Mouse (Mus musculus): ENCODE data around the gene Cdkl1. TPM values are rescaled to one million over a fixed set of nuclear protein-coding genes. Genes with fewer than 3 reads are reported as not detected.
A peak's percentile ranks its signal among the peaks of the same experiment; 100 is the strongest.

Gene Cdkl1
- polyA plus RNA-seq, 1 experiment = 2.1 TPM

DNA sequence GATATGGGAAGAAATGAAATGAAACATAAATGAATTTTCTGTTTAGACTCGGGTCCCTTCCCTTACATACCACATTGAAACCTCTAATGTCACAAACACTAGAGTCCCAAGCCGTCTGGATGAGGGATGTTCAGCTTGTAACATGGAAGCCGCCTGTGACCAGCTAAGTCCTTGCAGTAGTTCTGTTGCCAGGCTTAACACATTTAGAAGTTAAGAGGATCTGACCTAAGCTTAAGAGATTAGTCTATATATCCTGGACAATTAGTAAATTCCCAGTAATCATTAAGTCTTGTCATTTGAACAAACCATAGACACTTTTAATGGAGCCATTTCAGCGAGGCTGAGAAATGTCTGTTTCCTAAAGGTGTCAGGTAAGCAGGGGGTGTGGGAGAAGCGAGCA lies 35.1 kb downstream of the Cdkl1 start:
- TF ChIP-seq CTCF (IDR thresholded peaks at IDR 0.05; ENCODE audit: borderline replicate concordance, insufficient read depth, low read length) (no peak), POLR2A (IDR thresholded peaks at IDR 0.05; ENCODE audit: low read depth, low read length) (no peak)
- H3K4me3 ChIP-seq (ENCODE audit: insufficient read depth, low read length) = no peak overlapping the region
- peaks cover 20% of the 10 kb centered on the region for H3K4me1 ChIP-seq (ENCODE audit: control insufficient read depth, insufficient read depth, low read length)
- peak overlapping the region; percentile 56 for H3K27ac ChIP-seq (ENCODE audit: insufficient read depth, low read length)

DNA sequence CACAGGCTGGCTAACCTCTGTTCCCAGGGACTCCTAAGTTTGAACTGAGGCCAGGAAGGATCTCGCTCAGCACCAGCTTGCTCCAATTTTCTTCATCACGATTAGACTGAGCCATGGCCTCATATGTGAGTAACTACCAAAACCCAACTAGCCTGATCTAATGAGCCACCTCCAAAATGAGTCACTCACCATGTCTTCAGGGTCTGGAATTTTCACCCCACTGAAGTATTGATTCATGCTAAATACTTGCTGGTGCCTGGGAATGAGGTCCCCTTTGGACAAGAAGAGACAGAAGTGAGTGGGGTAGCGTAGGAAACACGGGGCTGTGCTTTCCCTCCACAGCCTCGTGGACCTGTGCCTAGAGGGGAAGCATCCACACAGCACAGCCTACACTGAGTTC lies 37.1 kb downstream of the Cdkl1 start:
- Histone ChIP-seq H3K27ac (ENCODE audit: insufficient read depth, low read length) (peak overlapping the region; percentile 84), H3K4me1 (ENCODE audit: control insufficient read depth, insufficient read depth, low read length) (peaks cover 16% of the 10 kb centered on the region), H3K4me3 (ENCODE audit: insufficient read depth, low read length) (no peak overlapping the region)
- TF ChIP-seq POLR2A (IDR thresholded peaks at IDR 0.05; ENCODE audit: low read depth, low read length) (peak; percentile 24; the same call in 1 of the 2 replicates), CTCF (IDR thresholded peaks at IDR 0.05; ENCODE audit: borderline replicate concordance, insufficient read depth, low read length) (no peak)

DNA sequence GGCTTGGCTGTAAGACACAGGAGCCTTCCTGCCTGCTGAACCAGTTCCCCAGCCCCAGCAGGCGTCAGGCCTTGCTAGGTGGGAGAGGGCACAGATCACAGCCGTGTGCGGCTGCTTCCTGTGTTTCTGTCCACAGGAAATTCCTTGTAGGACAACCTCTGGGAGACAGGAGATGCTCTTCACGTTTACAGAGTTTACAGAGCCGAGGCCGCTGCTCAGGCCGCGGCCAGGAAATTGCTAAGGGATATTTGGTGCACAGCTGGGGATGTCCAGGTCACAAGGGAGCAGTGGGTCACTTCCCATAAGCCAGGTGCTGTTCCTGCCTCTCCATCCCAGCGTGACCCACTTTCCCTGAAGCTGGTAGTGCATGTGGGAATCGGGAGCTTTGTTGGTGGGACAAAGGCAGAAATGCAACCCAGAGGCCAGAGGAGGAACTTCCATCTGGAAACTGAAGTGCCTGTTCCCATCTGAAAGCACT lies 39.2 kb downstream of the Cdkl1 start:
- no peak for TF ChIP-seq POLR2A (IDR thresholded peaks at IDR 0.05; ENCODE audit: low read depth, low read length)
- TF ChIP-seq CTCF (IDR thresholded peaks at IDR 0.05; ENCODE audit: borderline replicate concordance, insufficient read depth, low read length) = no peak
- peaks cover 13% of the 10 kb centered on the region for H3K4me1 ChIP-seq (ENCODE audit: control insufficient read depth, insufficient read depth, low read length)
- H3K4me3 ChIP-seq (ENCODE audit: insufficient read depth, low read length) = no peak overlapping the region
- no peak overlapping the region for H3K27ac ChIP-seq (ENCODE audit: insufficient read depth, low read length)

DNA sequence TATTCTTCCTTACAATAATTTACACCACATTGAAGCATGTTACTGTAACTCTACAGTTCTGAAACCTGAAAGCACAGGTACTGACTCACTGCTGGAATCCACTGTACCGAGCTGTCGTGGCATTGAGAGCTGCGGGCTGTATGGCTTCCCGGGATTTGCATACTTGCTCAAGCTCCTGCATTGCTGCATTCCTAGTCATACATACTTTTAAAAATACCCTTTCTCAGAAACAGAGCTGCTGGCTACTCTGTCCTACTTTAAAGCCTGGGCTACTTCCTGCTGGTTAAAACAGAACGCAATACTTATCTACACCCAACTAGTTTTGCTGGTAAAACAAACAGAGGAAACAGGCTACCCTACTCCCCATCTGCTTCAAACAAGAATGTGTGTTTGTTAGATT lies 46.9 kb downstream of the Cdkl1 start:
- Histone ChIP-seq H3K4me1 (ENCODE audit: control insufficient read depth, insufficient read depth, low read length) (peaks cover 9% of the 10 kb centered on the region), H3K27ac (ENCODE audit: insufficient read depth, low read length) (peak overlapping the region; percentile 98), H3K4me3 (ENCODE audit: insufficient read depth, low read length) (no peak overlapping the region)
- TF ChIP-seq CTCF (IDR thresholded peaks at IDR 0.05; ENCODE audit: borderline replicate concordance, insufficient read depth, low read length) = no peak
- TF ChIP-seq POLR2A (IDR thresholded peaks at IDR 0.05; ENCODE audit: low read depth, low read length) = no peak

DNA sequence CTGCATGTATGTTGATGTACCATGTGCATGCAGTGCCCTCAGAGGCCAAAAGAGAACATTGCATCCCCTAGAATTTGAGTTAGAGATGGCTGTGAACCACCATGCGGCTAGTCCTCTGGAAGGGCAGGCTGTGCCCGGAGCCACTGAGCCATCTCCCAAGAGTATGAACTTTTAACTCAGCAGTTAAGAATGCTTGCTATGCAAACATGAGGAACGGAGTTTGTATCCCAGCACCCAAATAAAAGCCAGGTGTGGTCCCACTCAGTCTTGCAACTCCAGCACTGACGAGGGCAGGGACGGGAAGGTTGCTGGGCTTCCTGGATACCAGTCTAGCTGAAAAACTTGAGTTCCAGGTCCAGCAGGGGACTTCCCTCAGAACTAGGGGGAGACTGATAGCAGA lies 49.1 kb downstream of the Cdkl1 start:
- Histone ChIP-seq H3K4me3 (ENCODE audit: insufficient read depth, low read length) (no peak overlapping the region), H3K4me1 (ENCODE audit: control insufficient read depth, insufficient read depth, low read length) (peaks cover 9% of the 10 kb centered on the region), H3K27ac (ENCODE audit: insufficient read depth, low read length) (0 out of 2 replicates have a peak overlapping the region, but pooled peaks have one; percentile 8)
- TF ChIP-seq CTCF (IDR thresholded peaks at IDR 0.05; ENCODE audit: borderline replicate concordance, insufficient read depth, low read length) (no peak), POLR2A (IDR thresholded peaks at IDR 0.05; ENCODE audit: low read depth, low read length) (no peak)

DNA sequence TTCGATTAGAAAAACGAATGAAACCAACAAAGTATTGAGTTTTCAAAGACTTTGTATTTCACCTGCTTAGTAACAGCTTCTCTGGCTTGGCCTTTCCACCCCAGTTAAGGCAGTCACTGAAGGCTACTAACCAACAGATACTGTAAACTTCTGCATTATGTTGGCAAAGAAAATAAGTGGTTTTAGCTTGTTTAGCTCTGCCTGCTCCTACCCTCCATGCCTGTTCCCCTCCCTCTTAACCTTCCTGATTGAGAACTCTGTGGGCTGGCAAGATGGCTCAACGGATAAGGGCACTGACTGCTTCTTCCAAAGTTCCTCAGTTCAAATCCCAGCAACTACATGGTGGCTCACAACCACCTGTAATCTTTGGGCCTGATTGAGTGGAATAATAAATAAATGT lies 57.1 kb downstream of the Cdkl1 start:
- TF ChIP-seq POLR2A (IDR thresholded peaks at IDR 0.05; ENCODE audit: low read depth, low read length) = no peak
- TF ChIP-seq CTCF (IDR thresholded peaks at IDR 0.05; ENCODE audit: borderline replicate concordance, insufficient read depth, low read length) = no peak
- H3K4me1 ChIP-seq (ENCODE audit: control insufficient read depth, insufficient read depth, low read length) = no peaks in the 10 kb centered on the region
- no peak overlapping the region for H3K4me3 ChIP-seq (ENCODE audit: insufficient read depth, low read length)
- peak overlapping the region; percentile 57; the same call in 1 of the 2 replicates for H3K27ac ChIP-seq (ENCODE audit: insufficient read depth, low read length)

DNA sequence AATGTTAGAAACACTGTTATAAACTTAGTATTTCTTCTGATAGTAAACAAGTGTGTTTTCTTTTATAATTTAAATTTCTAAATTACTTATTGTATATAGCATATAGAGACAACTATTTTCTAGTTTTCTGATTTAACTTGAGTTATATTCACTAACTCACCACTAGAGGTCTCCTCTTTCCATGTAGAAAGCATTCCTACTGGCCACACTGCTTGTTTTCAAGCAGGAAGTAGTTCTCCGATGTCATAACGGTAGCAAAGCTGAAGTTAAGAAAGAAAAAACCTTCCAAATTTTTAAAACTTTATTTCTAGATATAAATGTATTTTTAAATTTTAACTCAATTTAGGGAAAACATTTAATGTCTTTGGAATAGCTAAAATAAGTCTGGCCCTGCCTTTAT lies 57.5 kb downstream of the Cdkl1 start:
- TF ChIP-seq CTCF (IDR thresholded peaks at IDR 0.05; ENCODE audit: borderline replicate concordance, insufficient read depth, low read length) = no peak
- Histone ChIP-seq H3K27ac (ENCODE audit: insufficient read depth, low read length) (no peak overlapping the region), H3K4me3 (ENCODE audit: insufficient read depth, low read length) (no peak overlapping the region), H3K4me1 (ENCODE audit: control insufficient read depth, insufficient read depth, low read length) (no peaks in the 10 kb centered on the region)

DNA sequence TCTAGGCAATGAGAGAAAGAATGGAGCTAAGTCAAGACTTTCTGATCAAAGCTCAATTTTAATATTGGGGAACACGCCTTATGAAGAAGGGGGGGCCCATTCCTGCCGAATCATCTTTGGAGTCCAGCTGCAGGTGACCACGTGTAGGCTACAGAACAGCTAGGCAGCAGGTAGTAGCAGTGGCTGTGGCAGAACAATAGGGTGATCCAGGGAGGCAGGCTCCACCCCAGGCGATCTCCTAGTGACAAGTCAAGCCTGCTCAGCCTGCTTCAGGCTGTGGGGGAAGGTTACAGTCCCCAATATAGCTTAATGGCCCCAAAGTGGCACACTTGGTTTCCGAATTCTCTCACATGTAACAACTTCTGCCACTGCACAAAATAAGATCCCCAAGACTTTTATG lies 58.8 kb downstream of the Cdkl1 start:
- H3K4me1 ChIP-seq (ENCODE audit: control insufficient read depth, insufficient read depth, low read length) = no peaks in the 10 kb centered on the region
- no peak overlapping the region for H3K27ac ChIP-seq (ENCODE audit: insufficient read depth, low read length)
- TF ChIP-seq POLR2A (IDR thresholded peaks at IDR 0.05; ENCODE audit: low read depth, low read length) (no peak), CTCF (IDR thresholded peaks at IDR 0.05; ENCODE audit: borderline replicate concordance, insufficient read depth, low read length) (no peak)
- no peak overlapping the region for H3K4me3 ChIP-seq (ENCODE audit: insufficient read depth, low read length)

DNA sequence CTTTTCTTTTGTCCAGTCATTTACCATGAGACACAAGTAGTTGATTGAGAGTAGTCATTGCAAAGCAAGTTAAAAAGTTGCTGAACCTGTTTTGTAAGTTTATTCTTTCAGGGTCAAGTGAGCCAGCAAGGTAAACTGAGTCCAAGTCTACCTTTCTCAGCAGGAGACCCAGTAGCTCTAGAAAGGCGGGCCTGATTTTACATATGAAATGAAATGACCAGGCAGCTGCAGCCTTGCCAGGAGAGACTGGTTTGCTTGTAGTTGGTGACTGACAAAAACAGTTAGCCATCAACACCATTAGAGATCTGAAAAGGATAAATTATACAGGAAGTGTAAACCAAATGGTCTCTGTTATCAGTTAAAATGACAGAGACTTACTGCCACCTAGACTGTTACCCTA lies 60.8 kb downstream of the Cdkl1 start:
- TF ChIP-seq POLR2A (IDR thresholded peaks at IDR 0.05; ENCODE audit: low read depth, low read length) = no peak
- no peak for TF ChIP-seq CTCF (IDR thresholded peaks at IDR 0.05; ENCODE audit: borderline replicate concordance, insufficient read depth, low read length)
- Histone ChIP-seq H3K4me1 (ENCODE audit: control insufficient read depth, insufficient read depth, low read length) (no peaks in the 10 kb centered on the region), H3K4me3 (ENCODE audit: insufficient read depth, low read length) (no peak overlapping the region), H3K27ac (ENCODE audit: insufficient read depth, low read length) (no peak overlapping the region)

DNA sequence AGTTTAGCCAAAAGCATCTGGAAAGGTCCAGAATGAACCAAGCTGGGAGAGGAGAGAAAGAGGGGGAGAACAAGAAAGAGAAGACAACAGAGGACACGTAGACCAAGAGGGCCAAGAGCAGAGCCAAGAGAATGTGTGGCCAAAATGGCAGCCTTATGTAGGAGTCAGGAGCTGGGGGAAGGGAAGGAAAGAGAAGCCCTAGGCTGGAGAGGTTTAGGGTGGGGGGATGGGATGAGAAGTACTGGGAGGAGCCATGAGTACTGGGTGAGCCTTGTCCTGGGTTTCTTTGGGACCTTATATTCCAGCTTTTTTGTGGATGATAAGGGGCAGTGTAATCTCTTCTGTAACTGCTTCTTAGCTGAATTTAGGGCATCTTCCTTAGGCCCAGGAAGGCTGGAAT lies 61.8 kb downstream of the Cdkl1 start:
- no peaks in the 10 kb centered on the region for H3K4me1 ChIP-seq (ENCODE audit: control insufficient read depth, insufficient read depth, low read length)
- TF ChIP-seq CTCF (IDR thresholded peaks at IDR 0.05; ENCODE audit: borderline replicate concordance, insufficient read depth, low read length) = no peak
- no peak for TF ChIP-seq POLR2A (IDR thresholded peaks at IDR 0.05; ENCODE audit: low read depth, low read length)
- no peak overlapping the region for H3K27ac ChIP-seq (ENCODE audit: insufficient read depth, low read length)
- H3K4me3 ChIP-seq (ENCODE audit: insufficient read depth, low read length) = no peak overlapping the region

Measured in embryonic fibroblast, embryonic 13.5 days (primary cell).